Mouse (Mus musculus): ENCODE data around the gene 1700003E16Rik. TPM values are rescaled to one million over a fixed set of nuclear protein-coding genes. Genes with fewer than 3 reads are reported as not detected.

The 1700003E16Rik gene
- polyA plus RNA-seq, 1 experiment from 2014 or later: 2.0 TPM

DNA sequence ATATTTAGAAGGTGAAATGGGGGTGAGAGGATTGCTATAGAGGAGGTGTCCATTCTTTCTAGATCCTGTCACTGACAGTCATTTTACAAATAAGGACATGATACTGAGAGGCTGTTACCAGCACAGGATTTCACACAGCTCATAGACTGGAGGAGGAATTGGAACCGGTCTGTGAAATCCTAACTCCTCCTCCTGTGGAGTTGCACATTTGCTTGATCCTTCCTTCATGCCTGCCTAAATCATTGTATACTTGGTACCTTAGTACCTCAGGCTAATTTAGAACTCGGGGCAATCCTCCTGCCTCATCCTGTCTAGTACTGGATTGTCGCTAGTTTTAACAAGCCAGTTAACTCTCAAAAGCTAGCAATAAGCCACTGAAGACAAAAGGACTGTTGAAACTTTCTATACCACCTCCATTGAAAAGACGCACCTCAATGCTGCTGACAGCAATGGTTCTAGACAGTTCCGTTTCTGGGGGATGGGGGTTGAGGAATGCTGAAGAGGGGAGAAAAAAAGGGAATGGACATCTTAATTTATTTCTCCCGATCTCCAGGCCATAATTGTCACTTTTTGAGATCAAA, 8.9 kb downstream of the 1700003E16Rik start:
- H3K4me2 ChIP-seq: peak overlapping the region; percentile 78
- no peaks in the 10 kb centered on the region for H3K9me3 ChIP-seq
- peak overlapping the region; percentile 91 for H3K9ac ChIP-seq
- H3K4me1 ChIP-seq: peaks cover 34% of the 10 kb centered on the region
- peak overlapping the region; percentile 84 for H3K4me3 ChIP-seq
- H3K36me3 ChIP-seq: no peaks in the 10 kb centered on the region
- peak overlapping the region; percentile 82 for H3K27ac ChIP-seq
- H3K27me3 ChIP-seq: peaks cover 29% of the 10 kb centered on the region
- 6% methylated on average over 6 of the region's 6 CpGs for WGBS
- 0 out of 2 replicates have a peak, but pooled peaks have one; percentile 1 for ATAC-seq (ENCODE audit: insufficient number of reproducible peaks, insufficient read depth, low FRiP score, low TSS enrichment, low read depth)

GRCm38 (mm10) chr6:83165607-83166242, 9.5 kb downstream of the 1700003E16Rik start, which contains the start of gene Dctn1:
Gene Dctn1 (plus strand): TSS chr6:83165920.
- WGBS: under 1% methylated on average over 58 of the region's 58 CpGs
- ATAC-seq (ENCODE audit: insufficient number of reproducible peaks, insufficient read depth, low FRiP score, low TSS enrichment, low read depth): peak; percentile 85
- H3K36me3 ChIP-seq: no peaks in the 10 kb centered on the region
- no peaks in the 10 kb centered on the region for H3K9me3 ChIP-seq
- H3K27me3 ChIP-seq: peaks cover 23% of the 10 kb centered on the region
- H3K4me1 ChIP-seq: peaks cover 34% of the 10 kb centered on the region
- H3K27ac ChIP-seq: peak within 1 kb of the TSS; percentile 82
- peak within 1 kb of the TSS; percentile 91 for H3K9ac ChIP-seq
- peak within 1 kb of the TSS; percentile 78 for H3K4me2 ChIP-seq
- peak within 1 kb of the TSS; percentile 84 for H3K4me3 ChIP-seq

DNA sequence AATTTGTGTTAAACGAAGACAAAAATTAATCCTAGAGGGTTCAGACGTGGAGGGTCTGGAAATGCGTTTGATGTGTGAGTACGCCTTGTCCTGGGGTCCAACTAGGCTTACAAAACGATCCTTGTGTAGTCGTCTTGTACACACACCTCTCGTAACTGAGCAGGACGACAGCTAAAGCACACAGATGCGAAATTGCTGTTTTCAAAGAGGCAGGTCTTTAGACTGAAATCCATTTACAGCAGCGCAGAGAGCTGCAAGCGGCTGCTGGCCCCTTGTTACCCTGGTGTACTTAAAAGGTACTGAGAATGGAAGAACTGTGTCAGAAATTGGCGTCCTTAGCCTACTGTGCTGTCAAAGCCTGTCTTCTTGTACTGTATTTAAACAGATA, 10.0 kb downstream of the 1700003E16Rik start:
- ATAC-seq (ENCODE audit: insufficient number of reproducible peaks, insufficient read depth, low FRiP score, low TSS enrichment, low read depth): no peak
- Histone ChIP-seq H3K9me3 (no peaks in the 10 kb centered on the region), H3K4me3 (peak overlapping the region; percentile 84), H3K27me3 (peaks cover 18% of the 10 kb centered on the region), H3K9ac (peak overlapping the region; percentile 91), H3K27ac (peak overlapping the region; percentile 82), H3K4me2 (peak overlapping the region; percentile 78), H3K4me1 (peaks cover 31% of the 10 kb centered on the region), H3K36me3 (no peaks in the 10 kb centered on the region)
- WGBS: under 1% methylated on average over 12 of the region's 12 CpGs

DNA sequence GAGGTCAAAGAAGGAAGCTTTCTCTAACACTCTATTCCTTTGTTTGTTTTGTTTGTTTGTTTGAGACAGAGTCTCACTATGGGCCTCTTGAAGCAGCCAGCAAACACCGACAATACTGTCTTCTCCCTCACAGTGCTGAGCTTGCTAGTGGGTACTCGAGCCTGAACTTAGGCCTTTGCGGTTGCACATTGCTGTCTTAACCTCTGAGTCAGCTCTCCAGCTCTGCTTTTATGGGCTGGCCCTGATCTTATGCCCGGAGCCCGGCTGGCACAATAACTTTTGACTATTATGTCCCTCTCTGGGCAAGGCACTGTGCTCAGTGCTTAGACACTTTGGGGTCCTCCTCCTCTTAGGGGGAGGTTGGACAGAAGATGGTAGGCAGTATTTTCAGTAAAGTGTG, 13.7 kb downstream of the 1700003E16Rik start:
- H3K36me3 ChIP-seq: no peaks in the 10 kb centered on the region
- H3K4me3 ChIP-seq: no peak overlapping the region
- H3K27ac ChIP-seq: no peak overlapping the region
- no peaks in the 10 kb centered on the region for H3K27me3 ChIP-seq
- WGBS: 87% methylated on average over 5 of the region's 5 CpGs
- ATAC-seq (ENCODE audit: insufficient number of reproducible peaks, insufficient read depth, low FRiP score, low TSS enrichment, low read depth): no peak
- H3K4me1 ChIP-seq: peaks cover 16% of the 10 kb centered on the region
- H3K9me3 ChIP-seq: no peaks in the 10 kb centered on the region
- H3K4me2 ChIP-seq: no peak overlapping the region
- no peak overlapping the region for H3K9ac ChIP-seq

DNA sequence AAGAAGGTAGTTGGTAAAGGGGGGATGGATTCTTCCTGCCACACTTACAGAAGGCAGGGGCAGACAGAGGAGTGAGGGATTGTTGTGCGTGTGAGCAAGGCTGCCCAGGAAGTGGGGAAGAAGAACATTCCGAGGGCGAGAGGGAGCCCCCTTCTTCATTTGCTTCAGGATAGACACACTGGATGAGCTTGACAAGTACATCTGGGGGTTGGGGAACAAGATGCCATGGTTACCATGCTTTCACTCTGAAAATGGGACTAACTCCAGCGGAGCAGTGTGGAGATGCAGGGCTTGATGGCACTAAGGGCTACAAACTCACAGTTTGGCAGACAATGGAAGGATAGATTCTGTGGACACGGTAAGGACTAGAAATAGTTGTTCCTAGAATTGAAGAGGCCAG, 14.9 kb downstream of the 1700003E16Rik start:
- H3K27me3 ChIP-seq: no peaks in the 10 kb centered on the region
- H3K9me3 ChIP-seq: no peaks in the 10 kb centered on the region
- ATAC-seq (ENCODE audit: insufficient number of reproducible peaks, insufficient read depth, low FRiP score, low TSS enrichment, low read depth): no peak
- H3K4me1 ChIP-seq: peaks cover 13% of the 10 kb centered on the region
- 69% methylated on average over 5 of the region's 5 CpGs for WGBS
- 0 out of 2 replicates have a peak, but pooled peaks cover 5% of the 10 kb centered on the region for H3K36me3 ChIP-seq
- H3K27ac ChIP-seq: no peak overlapping the region
- no peak overlapping the region for H3K4me2 ChIP-seq
- no peak overlapping the region for H3K4me3 ChIP-seq
- H3K9ac ChIP-seq: 0 out of 2 replicates have a peak overlapping the region, but pooled peaks have one; percentile 0

DNA sequence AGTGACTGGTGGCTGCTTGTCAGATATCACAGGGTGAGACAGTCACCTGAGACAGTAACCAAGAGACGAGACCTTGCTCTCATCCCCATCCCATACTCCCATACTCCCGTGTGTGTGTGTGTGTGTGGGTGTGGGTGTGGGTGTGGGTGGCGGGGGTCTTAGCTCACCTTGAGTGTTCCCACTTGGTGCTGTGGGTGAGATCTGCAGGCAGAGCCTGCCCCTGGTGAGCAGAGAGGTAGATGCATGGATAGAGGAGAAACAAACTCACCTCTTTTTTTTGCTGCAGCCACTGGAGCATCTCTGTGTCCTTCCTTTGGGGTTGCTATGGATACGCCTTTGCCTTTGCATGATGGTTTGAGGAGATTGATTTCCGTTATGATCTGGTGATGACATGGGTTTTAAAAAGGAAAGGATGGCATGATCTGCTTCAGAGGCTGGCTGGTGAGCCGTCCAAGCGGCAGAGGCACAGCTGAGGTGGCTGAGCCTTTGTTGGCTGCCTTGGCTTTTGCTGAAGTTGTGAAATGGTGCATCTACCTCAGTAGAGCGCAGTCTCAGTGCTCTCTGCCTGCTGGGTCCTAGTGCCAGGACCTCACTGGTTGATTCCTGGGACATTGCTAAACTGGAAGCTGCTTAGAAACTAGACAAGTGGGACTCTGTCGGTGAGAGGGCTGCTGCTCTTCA, 16.2 kb downstream of the 1700003E16Rik start:
- H3K27me3 ChIP-seq: no peaks in the 10 kb centered on the region
- H3K4me3 ChIP-seq: no peak overlapping the region
- H3K36me3 ChIP-seq: peaks cover 14% of the 10 kb centered on the region; the same call in 1 of the 2 replicates
- 0 out of 2 replicates have a peak overlapping the region, but pooled peaks have one; percentile 2 for H3K9ac ChIP-seq
- no peak for ATAC-seq (ENCODE audit: insufficient number of reproducible peaks, insufficient read depth, low FRiP score, low TSS enrichment, low read depth)
- no peaks in the 10 kb centered on the region for H3K9me3 ChIP-seq
- 65% methylated on average over 9 of the region's 9 CpGs for WGBS
- no peak overlapping the region for H3K27ac ChIP-seq
- H3K4me1 ChIP-seq: peaks cover 3% of the 10 kb centered on the region
- H3K4me2 ChIP-seq: no peak overlapping the region

GRCm38 (mm10) chr6:83175996-83176395, 19.8 kb downstream of the 1700003E16Rik start:
- H3K36me3 ChIP-seq: peaks cover 14% of the 10 kb centered on the region; the same call in 1 of the 2 replicates
- H3K4me1 ChIP-seq: peaks cover 16% of the 10 kb centered on the region
- no peaks in the 10 kb centered on the region for H3K27me3 ChIP-seq
- 74% methylated on average over 8 of the region's 8 CpGs for WGBS
- H3K27ac ChIP-seq: no peak overlapping the region
- no peak overlapping the region for H3K4me2 ChIP-seq
- no peak overlapping the region for H3K4me3 ChIP-seq
- no peak for ATAC-seq (ENCODE audit: insufficient number of reproducible peaks, insufficient read depth, low FRiP score, low TSS enrichment, low read depth)
- no peak overlapping the region for H3K9ac ChIP-seq
- no peaks in the 10 kb centered on the region for H3K9me3 ChIP-seq

DNA sequence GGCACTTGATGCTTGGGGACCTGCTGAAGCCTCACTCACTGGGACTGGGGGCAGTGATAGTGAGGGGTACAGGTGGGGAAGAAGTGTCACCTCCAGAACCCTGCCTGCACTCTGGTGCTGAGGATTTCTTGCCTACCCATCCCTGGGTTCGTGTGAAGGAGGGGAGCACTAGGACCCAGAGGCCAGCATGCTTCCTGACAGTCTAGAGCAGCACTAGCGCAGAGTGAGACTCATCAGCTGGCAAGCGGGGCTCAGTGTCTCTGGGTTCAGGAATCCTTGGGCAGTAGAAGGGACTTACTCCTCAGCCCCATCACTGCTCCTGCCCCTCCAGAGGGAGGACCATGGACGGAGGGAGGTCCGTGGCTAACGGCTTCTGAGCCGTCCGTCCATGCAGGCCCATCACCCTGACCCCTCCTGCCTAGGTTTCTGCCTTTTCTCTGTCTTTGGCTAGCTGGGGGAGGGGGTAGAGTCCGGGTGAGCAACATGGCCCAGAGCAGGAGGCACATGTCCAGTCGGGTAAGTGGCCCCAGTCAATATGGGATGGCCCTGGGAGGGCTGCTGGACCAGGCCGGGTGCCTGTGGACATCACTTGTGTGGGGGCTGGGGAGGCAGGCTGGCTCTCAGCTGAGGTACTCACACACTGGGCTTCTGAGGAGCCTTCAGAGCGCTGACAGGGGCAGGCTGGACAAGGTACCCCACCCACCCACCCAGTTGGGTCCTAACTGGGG, 23.4 kb downstream of the 1700003E16Rik start:
- no peaks in the 10 kb centered on the region for H3K9me3 ChIP-seq
- H3K9ac ChIP-seq: peak overlapping the region; percentile 69
- peak overlapping the region; percentile 38 for H3K4me3 ChIP-seq
- H3K27ac ChIP-seq: no peak overlapping the region
- peak; percentile 48; the same call in 1 of the 2 replicates for ATAC-seq (ENCODE audit: insufficient number of reproducible peaks, insufficient read depth, low FRiP score, low TSS enrichment, low read depth)
- H3K27me3 ChIP-seq: no peaks in the 10 kb centered on the region
- H3K4me2 ChIP-seq: peak overlapping the region; percentile 65
- H3K4me1 ChIP-seq: peaks cover 16% of the 10 kb centered on the region
- H3K36me3 ChIP-seq: peaks cover 39% of the 10 kb centered on the region
- WGBS: 15% methylated on average over 12 of the region's 12 CpGs

DNA sequence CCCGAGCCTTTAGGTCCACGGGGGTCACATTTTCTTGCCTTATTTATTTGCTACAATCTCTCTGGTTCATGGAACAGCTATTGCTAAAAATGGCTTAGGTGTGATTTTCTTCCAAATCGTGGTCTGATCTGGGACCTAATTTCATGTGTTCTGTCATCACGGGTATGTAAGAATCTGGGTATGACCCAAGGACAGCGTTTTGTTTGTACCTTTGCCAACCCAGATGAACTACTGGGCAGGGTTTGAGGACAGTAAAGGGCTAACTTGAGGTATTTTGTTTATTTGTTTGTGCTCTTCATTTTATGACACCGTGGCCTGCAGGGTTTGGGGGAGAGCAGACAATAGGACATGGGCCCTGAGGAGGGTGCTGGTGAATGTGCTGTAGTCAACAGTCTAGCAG, 24.4 kb downstream of the 1700003E16Rik start:
- no peak for ATAC-seq (ENCODE audit: insufficient number of reproducible peaks, insufficient read depth, low FRiP score, low TSS enrichment, low read depth)
- Histone ChIP-seq H3K36me3 (peaks cover 44% of the 10 kb centered on the region), H3K9ac (no peak overlapping the region), H3K27me3 (no peaks in the 10 kb centered on the region), H3K4me1 (peaks cover 22% of the 10 kb centered on the region), H3K4me2 (no peak overlapping the region), H3K27ac (no peak overlapping the region), H3K4me3 (no peak overlapping the region), H3K9me3 (no peaks in the 10 kb centered on the region)
- 79% methylated on average over 6 of the region's 6 CpGs for WGBS

- ATAC-seq (ENCODE audit: insufficient number of reproducible peaks, insufficient read depth, low FRiP score, low TSS enrichment, low read depth): no peak
- peaks cover 38% of the 10 kb centered on the region for H3K4me1 ChIP-seq
- H3K27me3 ChIP-seq: no peaks in the 10 kb centered on the region
- whole genome bisulfite sequencing: 82% methylated on average over 3 of the region's 3 CpGs
- no peaks in the 10 kb centered on the region for H3K9me3 ChIP-seq
- H3K4me2 ChIP-seq: no peak overlapping the region
- no peak overlapping the region for H3K9ac ChIP-seq
- H3K4me3 ChIP-seq: no peak overlapping the region
- H3K27ac ChIP-seq: no peak overlapping the region
- peaks cover 46% of the 10 kb centered on the region for H3K36me3 ChIP-seq
Observed at GRCm38 (mm10) chr6:83184858-83185435, 28.7 kb downstream of the 1700003E16Rik start.
